Mouse (Mus musculus): ENCODE measurements around the gene Atl2. TPM values are rescaled to one million over a fixed set of nuclear protein-coding genes. Genes with fewer than 3 reads are reported as not detected.
A peak's percentile ranks its signal among the peaks of the same experiment; 100 is the strongest.

Atl2 gene
- polyA plus RNA-seq, 1 experiment from 2014 or later, result 110 TPM

DNA sequence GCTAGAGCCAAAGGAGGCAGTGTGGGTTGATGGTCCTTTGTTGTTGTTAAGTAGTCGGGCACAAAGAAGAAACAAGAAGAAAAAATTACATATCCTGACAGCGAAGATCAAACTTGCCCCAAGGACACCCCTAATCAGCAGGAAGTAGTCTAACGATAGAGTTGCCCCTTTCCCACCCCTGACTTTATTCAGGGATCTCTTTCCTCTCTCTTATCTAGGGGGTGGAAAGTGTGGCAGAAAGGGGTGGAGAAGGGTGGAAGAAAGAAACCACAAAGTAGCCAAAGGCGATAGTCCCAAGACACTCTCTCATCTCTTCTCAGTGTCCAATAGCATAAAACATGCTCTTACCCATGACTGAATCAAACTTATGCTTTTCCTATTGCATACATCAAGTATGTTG is 1.9 kb downstream of the Atl2 start:
- H3K4me2 ChIP-seq (replicated peaks; ENCODE audit: low read depth), result peak overlapping the region; percentile 83
- peak overlapping the region; percentile 100 for H3K9ac ChIP-seq (ENCODE audit: low read depth, low read length)
- H3K27me3 ChIP-seq (replicated peaks; ENCODE audit: control insufficient read depth, insufficient read depth, low read length), result no peaks in the 10 kb centered on the region
- H3K27ac ChIP-seq (ENCODE audit: low read depth, low read length), result peak overlapping the region; percentile 99
- H3K4me1 ChIP-seq (replicated peaks; ENCODE audit: control insufficient read depth, insufficient read depth, low read length), result no peaks in the 10 kb centered on the region
- H3K4me3 ChIP-seq (ENCODE audit: low read depth, low read length), result peak overlapping the region; percentile 89
- TF ChIP-seq CTCF (IDR thresholded peaks at IDR 0.05; ENCODE audit: low read depth), result no peak
- no peak for ATAC-seq
- WGBS, result 31% methylated on average over 4 of the region's 4 CpGs
- no peaks in the 10 kb centered on the region for H3K36me3 ChIP-seq (ENCODE audit: control insufficient read depth, insufficient read depth)
- H3K9me3 ChIP-seq (ENCODE audit: control insufficient read depth), result no peaks in the 10 kb centered on the region

DNA sequence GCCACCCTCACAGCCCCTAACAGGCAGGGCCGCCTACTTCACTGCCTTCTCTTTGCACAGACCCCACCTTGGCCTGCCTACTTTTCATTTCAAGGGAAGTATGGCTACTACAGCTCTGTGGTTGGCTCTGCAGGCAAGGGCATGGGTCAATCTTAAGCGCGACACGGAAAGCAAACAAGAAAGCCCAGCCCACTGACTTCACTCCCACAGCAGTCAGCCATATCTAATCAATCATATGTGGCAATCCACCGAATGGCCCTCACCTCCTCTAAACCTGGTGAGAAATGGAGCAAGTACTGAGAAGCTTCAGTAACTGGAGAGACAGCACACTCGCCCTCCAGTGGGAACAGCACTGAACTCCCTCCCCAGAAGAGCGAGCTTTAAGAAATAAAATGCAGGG is 4.0 kb downstream of the Atl2 start:
- 24% methylated on average over 7 of the region's 7 CpGs for WGBS
- H3K9ac ChIP-seq (ENCODE audit: low read depth, low read length), result peak overlapping the region; percentile 18; the same call in 1 of the 2 replicates
- no peaks in the 10 kb centered on the region for H3K36me3 ChIP-seq (ENCODE audit: control insufficient read depth, insufficient read depth)
- H3K9me3 ChIP-seq (ENCODE audit: control insufficient read depth), result no peaks in the 10 kb centered on the region
- peak overlapping the region; percentile 99; the same call in 1 of the 2 replicates for H3K27ac ChIP-seq (ENCODE audit: low read depth, low read length)
- H3K4me2 ChIP-seq (replicated peaks; ENCODE audit: low read depth), result peak overlapping the region; percentile 83
- peak; percentile 45 for TF ChIP-seq CTCF (IDR thresholded peaks at IDR 0.05; ENCODE audit: low read depth)
- peak; percentile 59 for ATAC-seq
- H3K27me3 ChIP-seq (replicated peaks; ENCODE audit: control insufficient read depth, insufficient read depth, low read length), result no peaks in the 10 kb centered on the region
- H3K4me3 ChIP-seq (ENCODE audit: low read depth, low read length), result 0 out of 2 replicates have a peak overlapping the region, but pooled peaks have one; percentile 89
- H3K4me1 ChIP-seq (replicated peaks; ENCODE audit: control insufficient read depth, insufficient read depth, low read length), result no peaks in the 10 kb centered on the region

DNA sequence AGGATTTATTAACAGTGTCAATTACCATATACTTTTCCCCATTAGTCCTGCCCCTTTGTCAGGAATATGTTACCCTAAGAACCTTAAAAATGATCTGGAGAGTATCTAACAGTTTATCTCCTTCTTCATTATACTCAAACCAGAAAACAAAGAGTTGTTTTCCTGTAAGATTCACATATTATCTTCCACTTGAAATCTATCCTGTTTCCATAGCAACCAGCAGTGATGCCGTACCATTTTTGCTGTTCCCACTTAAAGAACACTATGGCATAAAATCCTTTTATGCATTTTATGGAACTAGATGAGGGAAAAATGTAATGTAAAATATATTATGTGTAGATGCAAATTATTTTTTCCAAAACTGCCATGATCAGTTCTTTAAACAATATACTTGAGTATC is 8.0 kb downstream of the Atl2 start:
- no peak for TF ChIP-seq CTCF (IDR thresholded peaks at IDR 0.05; ENCODE audit: low read depth)
- Histone ChIP-seq H3K4me3 (ENCODE audit: low read depth, low read length) (no peak overlapping the region), H3K27ac (ENCODE audit: low read depth, low read length) (no peak overlapping the region), H3K4me1 (replicated peaks; ENCODE audit: control insufficient read depth, insufficient read depth, low read length) (no peaks in the 10 kb centered on the region), H3K27me3 (replicated peaks; ENCODE audit: control insufficient read depth, insufficient read depth, low read length) (no peaks in the 10 kb centered on the region), H3K36me3 (ENCODE audit: control insufficient read depth, insufficient read depth) (no peaks in the 10 kb centered on the region), H3K9me3 (ENCODE audit: control insufficient read depth) (no peaks in the 10 kb centered on the region), H3K4me2 (replicated peaks; ENCODE audit: low read depth) (no peak overlapping the region), H3K9ac (ENCODE audit: low read depth, low read length) (no peak overlapping the region)
- 58% methylated on average over 1 of the region's 1 CpGs for WGBS
- ATAC-seq, result no peak

DNA sequence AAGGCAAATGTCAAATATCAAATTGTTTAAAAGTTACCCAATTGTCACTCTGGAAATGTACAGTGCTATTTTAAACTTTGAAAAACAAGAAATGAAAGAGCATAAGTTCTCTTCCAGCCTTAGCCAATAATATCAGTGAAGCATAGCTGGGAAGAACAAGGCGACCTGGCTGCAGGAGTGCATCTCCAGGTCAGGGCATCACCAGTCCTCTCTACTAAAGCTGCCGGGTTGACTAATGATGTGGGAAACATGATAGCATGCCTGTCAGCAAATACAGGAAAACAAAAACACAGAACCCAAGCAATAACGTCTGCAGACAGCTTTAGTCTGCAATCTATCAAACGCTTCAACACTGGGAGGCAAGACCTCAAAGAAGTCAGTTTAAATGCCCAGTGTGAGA is 12.7 kb downstream of the Atl2 start:
- Histone ChIP-seq H3K4me2 (replicated peaks; ENCODE audit: low read depth) (no peak overlapping the region), H3K9ac (ENCODE audit: low read depth, low read length) (no peak overlapping the region), H3K36me3 (ENCODE audit: control insufficient read depth, insufficient read depth) (no peaks in the 10 kb centered on the region), H3K9me3 (ENCODE audit: control insufficient read depth) (no peaks in the 10 kb centered on the region), H3K4me1 (replicated peaks; ENCODE audit: control insufficient read depth, insufficient read depth, low read length) (no peaks in the 10 kb centered on the region), H3K27me3 (replicated peaks; ENCODE audit: control insufficient read depth, insufficient read depth, low read length) (no peaks in the 10 kb centered on the region), H3K4me3 (ENCODE audit: low read depth, low read length) (no peak overlapping the region), H3K27ac (ENCODE audit: low read depth, low read length) (no peak overlapping the region)
- no peak for TF ChIP-seq CTCF (IDR thresholded peaks at IDR 0.05; ENCODE audit: low read depth)
- no peak for ATAC-seq
- WGBS, result 44% methylated on average over 4 of the region's 4 CpGs

DNA sequence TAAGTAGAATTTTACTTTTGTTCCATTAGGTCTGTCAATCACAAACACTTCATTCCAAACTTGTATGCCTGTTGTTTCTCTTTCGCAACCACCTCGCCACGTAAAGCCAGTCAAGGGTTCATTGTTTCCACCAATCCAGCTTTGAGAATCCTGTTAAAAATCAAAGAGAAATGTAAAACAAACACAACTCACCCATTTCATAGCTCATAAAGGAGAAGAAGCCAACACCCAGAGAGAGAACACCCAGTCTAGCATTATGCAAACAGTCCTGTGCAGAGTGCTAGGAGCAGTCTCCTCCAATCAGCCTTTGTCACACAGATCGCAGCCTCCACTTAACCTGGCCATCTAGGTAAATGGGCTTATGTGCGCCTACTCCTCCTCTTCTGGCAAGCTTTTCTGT is 30.9 kb downstream of the Atl2 start:
- Histone ChIP-seq H3K9me3 (ENCODE audit: control insufficient read depth) (no peaks in the 10 kb centered on the region), H3K4me1 (replicated peaks; ENCODE audit: control insufficient read depth, insufficient read depth, low read length) (no peaks in the 10 kb centered on the region), H3K27ac (ENCODE audit: low read depth, low read length) (no peak overlapping the region), H3K9ac (ENCODE audit: low read depth, low read length) (no peak overlapping the region), H3K4me2 (replicated peaks; ENCODE audit: low read depth) (no peak overlapping the region), H3K4me3 (ENCODE audit: low read depth, low read length) (no peak overlapping the region), H3K36me3 (ENCODE audit: control insufficient read depth, insufficient read depth) (peaks cover 48% of the 10 kb centered on the region), H3K27me3 (replicated peaks; ENCODE audit: control insufficient read depth, insufficient read depth, low read length) (no peaks in the 10 kb centered on the region)
- no peak for TF ChIP-seq CTCF (IDR thresholded peaks at IDR 0.05; ENCODE audit: low read depth)
- WGBS, result 68% methylated on average over 5 of the region's 5 CpGs
- ATAC-seq, result peak; percentile 48; the same call in 1 of the 2 replicates

DNA sequence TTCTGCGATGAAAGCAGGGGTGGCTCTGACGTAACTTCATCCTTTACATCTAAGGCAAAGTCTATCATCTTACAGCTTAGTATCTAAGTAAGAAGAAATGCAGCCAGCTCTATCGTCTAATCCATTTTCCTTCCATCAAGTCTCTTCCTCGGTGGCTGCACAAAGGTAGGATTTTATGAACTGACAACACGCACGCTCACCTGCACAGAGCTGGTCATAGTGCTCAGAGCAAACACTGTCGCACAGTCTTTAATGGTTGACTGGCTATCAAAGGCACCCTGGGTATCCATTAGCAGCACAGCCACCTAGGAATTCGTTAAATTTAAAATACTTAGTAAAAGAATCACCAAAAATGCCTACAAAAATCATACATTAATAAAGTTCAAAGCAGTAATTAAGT is 31.4 kb downstream of the Atl2 start:
- no peak for TF ChIP-seq CTCF (IDR thresholded peaks at IDR 0.05; ENCODE audit: low read depth)
- no peak overlapping the region for H3K4me2 ChIP-seq (replicated peaks; ENCODE audit: low read depth)
- ATAC-seq, result no peak
- 93% methylated on average over 8 of the region's 8 CpGs for WGBS
- peaks cover 53% of the 10 kb centered on the region for H3K36me3 ChIP-seq (ENCODE audit: control insufficient read depth, insufficient read depth)
- no peaks in the 10 kb centered on the region for H3K9me3 ChIP-seq (ENCODE audit: control insufficient read depth)
- H3K27ac ChIP-seq (ENCODE audit: low read depth, low read length), result no peak overlapping the region
- H3K9ac ChIP-seq (ENCODE audit: low read depth, low read length), result no peak overlapping the region
- no peaks in the 10 kb centered on the region for H3K4me1 ChIP-seq (replicated peaks; ENCODE audit: control insufficient read depth, insufficient read depth, low read length)
- no peaks in the 10 kb centered on the region for H3K27me3 ChIP-seq (replicated peaks; ENCODE audit: control insufficient read depth, insufficient read depth, low read length)
- H3K4me3 ChIP-seq (ENCODE audit: low read depth, low read length), result no peak overlapping the region

DNA sequence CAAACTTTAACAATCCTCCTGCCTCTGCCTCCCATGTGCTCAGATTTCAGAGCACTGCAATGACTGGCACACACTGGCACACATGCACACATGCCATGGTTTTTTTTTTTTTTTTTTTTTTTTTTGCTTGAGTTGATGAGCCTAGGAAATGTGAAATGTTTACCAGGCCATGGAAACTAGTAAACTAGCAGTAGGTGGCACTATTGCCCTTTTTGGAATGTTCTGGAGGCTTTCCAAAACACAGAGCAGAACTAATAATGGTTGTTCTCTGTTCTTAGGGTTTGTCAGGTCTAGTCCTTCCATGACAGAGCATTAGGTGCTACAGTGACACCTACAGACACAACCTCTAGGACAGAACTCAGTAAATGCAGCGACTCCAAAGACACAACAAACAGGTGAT is 33.9 kb downstream of the Atl2 start:
- peak; percentile 65 for TF ChIP-seq CTCF (IDR thresholded peaks at IDR 0.05; ENCODE audit: low read depth)
- H3K4me2 ChIP-seq (replicated peaks; ENCODE audit: low read depth), result no peak overlapping the region
- no peaks in the 10 kb centered on the region for H3K9me3 ChIP-seq (ENCODE audit: control insufficient read depth)
- H3K9ac ChIP-seq (ENCODE audit: low read depth, low read length), result no peak overlapping the region
- WGBS, result 73% methylated on average over 1 of the region's 1 CpGs
- no peak overlapping the region for H3K4me3 ChIP-seq (ENCODE audit: low read depth, low read length)
- no peaks in the 10 kb centered on the region for H3K27me3 ChIP-seq (replicated peaks; ENCODE audit: control insufficient read depth, insufficient read depth, low read length)
- no peak for ATAC-seq
- no peaks in the 10 kb centered on the region for H3K4me1 ChIP-seq (replicated peaks; ENCODE audit: control insufficient read depth, insufficient read depth, low read length)
- peaks cover 73% of the 10 kb centered on the region for H3K36me3 ChIP-seq (ENCODE audit: control insufficient read depth, insufficient read depth)
- H3K27ac ChIP-seq (ENCODE audit: low read depth, low read length), result no peak overlapping the region
